ENCODE assay signal across 13 mouse cellular contexts in the genomic region with DNA sequence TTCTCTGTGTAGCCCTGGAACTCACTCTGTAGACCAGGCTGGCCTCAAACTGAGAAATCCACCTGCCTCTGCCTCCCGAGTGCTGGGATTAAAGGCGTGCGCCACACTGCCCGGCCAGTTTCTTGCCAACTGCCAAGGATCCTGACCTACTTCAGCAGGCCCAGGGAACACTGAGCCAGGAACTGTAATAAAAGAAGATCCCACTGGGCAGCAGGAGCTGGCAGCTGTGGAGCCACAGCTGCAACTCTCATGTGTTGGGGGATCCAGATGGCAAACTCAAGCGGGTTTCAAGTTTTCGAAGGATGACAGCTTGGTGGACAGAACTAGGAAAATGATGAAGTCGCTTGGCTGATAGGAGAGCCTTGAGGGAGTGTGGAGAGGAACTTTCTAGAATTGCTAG.
"Had no signal": no experiment of that assay in that cellular context is flagged by ENCODE, and none has a peak within 500 bp of the region (broad histone marks: within the 10 kb centered on the region; RNA-seq: fewer than 3 reads in every experiment).

No protein-coding gene starts in this region.

- DNase-seq: kidney, adult 8-10 months; kidney, postnatal 10 days; kidney, postnatal 36 days; layer of hippocampus, adult 9-11 months; liver, embryonic 13.5 days; lung, adult 2 months; lung, postnatal 14 days; lung, postnatal 4 days; midbrain, embryonic 14.5 days; right cerebral cortex, adult 18-20 months; right cerebral cortex, postnatal 25 days; thymus, adult 18-20 months; thymus, postnatal 36 days had no signal
